Mouse (Mus musculus) MEL (cell line): ENCODE measurements at regions not wholly inside any gene's neighbourhood (a gene's known extent, or its start where the extent isn't known, plus 50 kb on each side); places are given as distances from the start of the nearest gene placed in this dataset.

Experiments
- DNase-seq: peaks from one replicate; pipeline ENCODE4 v3.0.0; 2011; ENCODE audit warnings: low read depth, low spot score
- H3K27ac ChIP-seq: 2 replicates; pipeline ENCODE4 v1.5.1; 2012; ENCODE audit warnings: low read depth, mild to moderate bottlenecking, control low read depth, low read length, moderate library complexity; ENCODE audit not compliant: control insufficient read depth
- H3K27me3 ChIP-seq, 2 experiments: fragments of 150-350 bp in 1 of 2; sonication (generic) in 1 of 2; 2 replicates each; pipeline ENCODE4 v1.6.1; 2012; ENCODE audit warnings: low read length in 2 of 2, mild to moderate bottlenecking in 2 of 2, improper control_type of control experiment in 1 of 2, moderate library complexity in 1 of 2; ENCODE audit not compliant: insufficient read depth in 2 of 2, control insufficient read depth in 1 of 2
- H3K36me3 ChIP-seq, 2 experiments: 2 replicates each; pipeline ENCODE4 v1.6.1; 2012 to 2014; ENCODE audit warnings: low read length in 2 of 2, improper control_type of control experiment in 1 of 2, inconsistent platforms in 1 of 2, mild to moderate bottlenecking in 1 of 2; ENCODE audit not compliant: insufficient read depth in 2 of 2, control insufficient read depth in 1 of 2
- H3K4me1 ChIP-seq, 2 experiments: fragments of 150-350 bp in 1 of 2; sonication (generic) in 1 of 2; 2 replicates each; pipeline ENCODE4 v1.6.1; 2012; ENCODE audit warnings: low read length in 2 of 2, improper control_type of control experiment in 1 of 2, mild to moderate bottlenecking in 1 of 2; ENCODE audit not compliant: insufficient read depth in 2 of 2, control insufficient read depth in 1 of 2
- H3K4me3 ChIP-seq, 2 experiments: fragments of 150-350 bp in 1 of 2; sonication (generic) in 1 of 2; 2 replicates each; pipeline ENCODE4 v1.5.1; 2012; ENCODE audit warnings: low read depth in 2 of 2, low read length in 2 of 2, mild to moderate bottlenecking in 2 of 2, moderate library complexity in 2 of 2, control low read depth in 1 of 2, improper control_type of control experiment in 1 of 2; ENCODE audit not compliant: control insufficient read depth in 1 of 2, insufficient read depth in 1 of 2
- H3K79me2 ChIP-seq: 2 replicates; pipeline ENCODE4 v1.6.1; 2012; ENCODE audit warnings: mild to moderate bottlenecking, low read length, moderate library complexity; ENCODE audit not compliant: control insufficient read depth, poor library complexity, insufficient read depth
- H3K9ac ChIP-seq: 2 replicates; pipeline ENCODE4 v1.6.1; 2012; ENCODE audit warnings: low read depth, mild to moderate bottlenecking, control low read depth, low read length, moderate library complexity; ENCODE audit not compliant: control insufficient read depth, poor library complexity, severe bottlenecking
- H3K9me3 ChIP-seq: fragments of 150-350 bp; sonication (generic); replicated peaks from 2 replicates; pipeline ENCODE4 v1.6.1; 2012; ENCODE audit warnings: mild to moderate bottlenecking, low read length, improper control_type of control experiment, moderate library complexity; ENCODE audit not compliant: insufficient read depth
- BHLHE40 ChIP-seq: IDR thresholded peaks from 2 replicates; pipeline ENCODE4 v1.6.1; 2012; ENCODE audit warnings: low read depth, mild to moderate bottlenecking, inconsistent platforms, low read length, improper control_type of control experiment, borderline replicate concordance
- CTCF ChIP-seq, 3 experiments: IDR thresholded peaks in 2 of 3; conservative IDR thresholded peaks in 1 of 3; 2 replicates each; pipeline ENCODE4 v1.5.1; 2011 to 2012; ENCODE audit warnings: low read length in 3 of 3, low read depth in 2 of 3, mild to moderate bottlenecking in 2 of 3, improper control_type of control experiment in 1 of 3, inconsistent platforms in 1 of 3, mixed read lengths in 1 of 3, moderate library complexity in 1 of 3; ENCODE audit not compliant: control insufficient read depth in 1 of 3, insufficient read depth in 1 of 3, poor library complexity in 1 of 3, severe bottlenecking in 1 of 3
- ETS1 ChIP-seq: IDR thresholded peaks from 2 replicates; pipeline ENCODE4 v1.6.1; 2012; ENCODE audit warnings: low read depth, mild to moderate bottlenecking, inconsistent platforms, low read length, improper control_type of control experiment, moderate library complexity
- GABPA ChIP-seq: IDR thresholded peaks from 2 replicates; pipeline ENCODE4 v1.6.1; 2012; ENCODE audit warnings: low read depth, mild to moderate bottlenecking, inconsistent platforms, low read length, improper control_type of control experiment, moderate library complexity
- HCFC1 ChIP-seq: IDR thresholded peaks from 2 replicates; pipeline ENCODE4 v1.6.1; 2012; ENCODE audit warnings: low read depth, mild to moderate bottlenecking, inconsistent platforms, low read length, improper control_type of control experiment, moderate library complexity
- JUND ChIP-seq: IDR thresholded peaks from 2 replicates; pipeline ENCODE4 v1.6.1; 2011; ENCODE audit warnings: low read depth, mild to moderate bottlenecking, improper control_type of control experiment, low read length
- KAT2A ChIP-seq: conservative IDR thresholded peaks from 2 replicates; pipeline ENCODE4 v1.6.1; 2012; ENCODE audit warnings: low read depth, low read length, improper control_type of control experiment, inconsistent platforms
- MAFK ChIP-seq: IDR thresholded peaks from 2 replicates; pipeline ENCODE4 v1.6.1; 2011; ENCODE audit warnings: low read depth, mild to moderate bottlenecking, low read length, improper control_type of control experiment, borderline replicate concordance
- MAZ ChIP-seq: IDR thresholded peaks from 2 replicates; pipeline ENCODE4 v1.6.1; 2012; ENCODE audit warnings: low read depth, mild to moderate bottlenecking, inconsistent platforms, low read length, improper control_type of control experiment
- MEF2A ChIP-seq: IDR thresholded peaks from 2 replicates; pipeline ENCODE4 v1.6.1; 2014; ENCODE audit warnings: low read depth, mild to moderate bottlenecking, inconsistent platforms, low read length, improper control_type of control experiment; ENCODE audit not compliant: poor library complexity, insufficient replicate concordance, severe bottlenecking; ENCODE audit errors: extremely low read depth
- MXI1 ChIP-seq: IDR thresholded peaks from 2 replicates; pipeline ENCODE4 v1.6.1; 2011; ENCODE audit warnings: mild to moderate bottlenecking, low read depth, low read length, improper control_type of control experiment
- MYB ChIP-seq: IDR thresholded peaks from 2 replicates; pipeline ENCODE4 v1.6.1; 2011; ENCODE audit warnings: mild to moderate bottlenecking, low read depth, low read length, improper control_type of control experiment
- MYC ChIP-seq: IDR thresholded peaks from 2 replicates; pipeline ENCODE4 v1.6.1; 2011; ENCODE audit warnings: low read depth, mild to moderate bottlenecking, low read length, improper control_type of control experiment, moderate library complexity
- NELFE ChIP-seq: IDR thresholded peaks from 2 replicates; pipeline ENCODE4 v1.6.1; 2011; ENCODE audit warnings: low read depth, low read length, improper control_type of control experiment
- NRF1 ChIP-seq: IDR thresholded peaks from 2 replicates; pipeline ENCODE4 v1.6.1; 2014; ENCODE audit warnings: low read depth, mild to moderate bottlenecking, inconsistent platforms, low read length, improper control_type of control experiment, moderate library complexity; ENCODE audit not compliant: poor library complexity, insufficient read depth, severe bottlenecking
- POLR2A ChIP-seq, 2 experiments: IDR thresholded peaks; 2 replicates each; pipeline ENCODE4 v1.6.1; 2011 to 2012; ENCODE audit warnings: low read length in 2 of 2, mild to moderate bottlenecking in 2 of 2, control low read depth in 1 of 2, improper control_type of control experiment in 1 of 2, low read depth in 1 of 2, moderate library complexity in 1 of 2; ENCODE audit not compliant: control insufficient read depth in 1 of 2, insufficient read depth in 1 of 2, poor library complexity in 1 of 2
- RAD21 ChIP-seq: IDR thresholded peaks from 2 replicates; pipeline ENCODE4 v1.6.1; 2011; ENCODE audit warnings: mild to moderate bottlenecking, low read depth, low read length, improper control_type of control experiment
- RCOR1 ChIP-seq: IDR thresholded peaks from 2 replicates; pipeline ENCODE4 v1.6.1; 2012; ENCODE audit warnings: low read depth, mild to moderate bottlenecking, inconsistent platforms, low read length, improper control_type of control experiment
- SIN3A ChIP-seq: IDR thresholded peaks from 2 replicates; pipeline ENCODE4 v1.6.1; 2012; ENCODE audit warnings: low read length, improper control_type of control experiment, inconsistent platforms
- SMC3 ChIP-seq: IDR thresholded peaks from 2 replicates; pipeline ENCODE4 v1.6.1; 2011; ENCODE audit warnings: low read depth, low read length, improper control_type of control experiment
- TBP ChIP-seq: IDR thresholded peaks from 2 replicates; pipeline ENCODE4 v1.8.0; 2011; ENCODE audit warnings: low read depth, low read length, improper control_type of control experiment
- USF1 ChIP-seq: IDR thresholded peaks from 2 replicates; pipeline ENCODE4 v1.6.1; 2014; ENCODE audit warnings: low read depth, mild to moderate bottlenecking, inconsistent platforms, low read length, improper control_type of control experiment, moderate library complexity
- USF2 ChIP-seq, 2 experiments: IDR thresholded peaks; 2 replicates each; pipeline ENCODE4 v1.6.1; 2011 to 2012; ENCODE audit warnings: improper control_type of control experiment in 2 of 2, low read length in 2 of 2, borderline replicate concordance in 1 of 2, inconsistent platforms in 1 of 2, low read depth in 1 of 2, mild to moderate bottlenecking in 1 of 2; ENCODE audit not compliant: insufficient read depth in 1 of 2
- ZC3H11A ChIP-seq: IDR thresholded peaks from 2 replicates; pipeline ENCODE4 v1.6.1; 2012; ENCODE audit warnings: low read depth, mild to moderate bottlenecking, inconsistent platforms, low read length, improper control_type of control experiment
- ZNF384 ChIP-seq: IDR thresholded peaks from 2 replicates; pipeline ENCODE4 v1.6.1; 2012; ENCODE audit warnings: low read depth, mild to moderate bottlenecking, inconsistent platforms, low read length, improper control_type of control experiment

GRCm38 (mm10) chr7:68571315-68571714 lies 177.7 kb downstream of the Arrdc4 start (continued):
- no peak for TF ChIP-seq USF1
- no peak for TF ChIP-seq RAD21
- TF ChIP-seq, all 39 proteins: peak for 0

GRCm38 (mm10) chr7:68568127-68568510 lies 180.9 kb downstream of the Arrdc4 start:
- no peaks in the 10 kb centered on the region for H3K79me2 ChIP-seq
- no peak for TF ChIP-seq USF2 (IDR thresholded peaks at IDR 0.05; ENCODE audit: borderline replicate concordance in 1 of 2, insufficient read depth in 1 of 2, low read depth in 1 of 2, low read length in 2 of 2)
- no peak for TF ChIP-seq ZNF384
- no peak for TF ChIP-seq KAT2A
- TF ChIP-seq HCFC1: no peak
- no peak for TF ChIP-seq GABPA
- TF ChIP-seq NRF1: no peak
- TF ChIP-seq MAZ: no peak
- no peak for TF ChIP-seq SMC3
- TF ChIP-seq MEF2A: no peak
- no peak for TF ChIP-seq TBP
- no peak for TF ChIP-seq USF1
- TF ChIP-seq MAFK: no peak
- TF ChIP-seq NELFE: no peak
- TF ChIP-seq MYB: no peak
- TF ChIP-seq MYC: no peak
- TF ChIP-seq POLR2A (IDR thresholded peaks at IDR 0.05; ENCODE audit: control insufficient read depth in 1 of 2, insufficient read depth in 1 of 2, low read depth in 1 of 2, low read length in 2 of 2, poor library complexity in 1 of 2): no peak
- no peaks in the 10 kb centered on the region for H3K36me3 ChIP-seq
- H3K27me3 ChIP-seq: no peaks in the 10 kb centered on the region
- H3K4me1 ChIP-seq: no peaks in the 10 kb centered on the region
- no peaks in the 10 kb centered on the region for H3K9me3 ChIP-seq
- no peak overlapping the region for H3K27ac ChIP-seq
- no peak overlapping the region for H3K4me3 ChIP-seq
- DNase-seq: no peak
- no peak overlapping the region for H3K9ac ChIP-seq

DNA sequence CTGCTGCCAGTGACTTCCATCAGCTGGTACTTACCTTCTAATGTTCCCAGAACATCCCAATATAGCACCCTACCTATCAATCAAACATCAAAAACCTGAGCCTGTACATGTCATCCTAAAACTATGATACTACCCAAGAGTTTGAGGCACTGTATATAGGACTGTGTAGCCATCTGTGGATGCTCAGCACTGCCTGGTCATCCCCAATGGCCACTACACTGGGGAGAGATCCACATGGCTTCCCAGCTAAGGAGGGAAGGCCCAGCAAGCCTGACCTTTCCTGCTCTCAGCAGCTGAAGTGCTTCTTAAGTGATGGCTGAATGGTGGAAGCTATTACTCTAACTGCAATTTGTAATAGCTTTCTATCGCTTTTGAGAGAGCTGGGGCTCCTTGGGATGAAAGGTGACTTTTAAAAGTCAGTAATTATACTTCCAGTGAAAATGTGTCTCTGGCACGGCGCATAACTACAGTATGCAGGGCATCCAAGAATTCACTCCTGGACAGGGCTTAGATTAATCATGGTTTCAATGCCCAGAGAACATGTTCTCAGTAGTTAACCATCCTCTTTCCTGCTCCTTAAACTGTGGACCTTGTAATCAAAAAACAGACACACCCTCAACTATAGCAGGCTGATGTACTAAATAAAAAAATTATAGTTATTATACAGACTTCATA lies 181.5 kb downstream of the Arrdc4 start:
- Histone ChIP-seq H3K9ac (no peak overlapping the region), H3K4me3 (no peak overlapping the region), H3K4me1 (no peaks in the 10 kb centered on the region), H3K27ac (no peak overlapping the region), H3K27me3 (no peaks in the 10 kb centered on the region), H3K79me2 (no peaks in the 10 kb centered on the region), H3K36me3 (no peaks in the 10 kb centered on the region), H3K9me3 (no peaks in the 10 kb centered on the region)
- TF ChIP-seq JUND (no peak), ETS1 (no peak), ZC3H11A (no peak), SMC3 (no peak), MXI1 (no peak), MYC (no peak), RCOR1 (no peak), ZNF384 (no peak), POLR2A (IDR thresholded peaks at IDR 0.05; ENCODE audit: control insufficient read depth in 1 of 2, insufficient read depth in 1 of 2, low read depth in 1 of 2, low read length in 2 of 2, poor library complexity in 1 of 2) (no peak), RAD21 (no peak), CTCF (IDR thresholded peaks at IDR 0.05 in 2 of 3, conservative IDR thresholded peaks at IDR 0.05 in 1 of 3; ENCODE audit: control insufficient read depth in 1 of 3, insufficient read depth in 1 of 3, low read depth in 2 of 3, low read length in 3 of 3, poor library complexity in 1 of 3, severe bottlenecking in 1 of 3) (no peak), SIN3A (no peak), MYB (no peak), BHLHE40 (no peak)
- DNase-seq: no peak
